Mouse (Mus musculus): Measurements from ENCODE around the gene Trpv2.

Trpv2 gene

DNA sequence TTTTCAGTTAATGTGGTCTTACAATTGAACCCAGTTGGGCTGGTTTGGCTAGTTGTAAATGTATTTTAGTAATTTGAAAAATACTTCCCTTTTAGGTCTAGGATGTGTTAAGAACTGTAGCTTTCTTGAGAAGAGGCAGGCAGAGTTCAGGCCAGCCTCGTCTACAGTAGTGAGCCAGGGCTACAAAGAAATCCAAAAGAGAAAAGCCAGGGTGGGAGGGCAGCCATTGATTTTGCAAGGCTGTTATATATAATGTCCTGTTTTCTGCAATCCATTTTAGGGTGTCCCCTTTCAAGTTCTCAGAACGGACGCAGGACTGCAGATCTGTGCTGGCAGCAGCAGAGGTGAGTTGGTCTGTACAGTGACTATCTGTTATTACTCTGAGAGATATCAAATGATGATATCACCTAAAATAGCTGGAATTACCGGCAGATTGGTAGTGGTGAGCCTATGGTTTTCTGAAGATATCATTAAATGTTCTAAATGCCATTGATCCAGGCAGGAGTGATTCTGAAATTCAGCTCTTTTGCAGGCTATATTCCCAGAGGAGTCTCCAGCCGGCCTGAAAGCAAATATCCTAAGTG is 29.9 kb downstream of the Trpv2 start:
- no peak for DNase-seq

DNA sequence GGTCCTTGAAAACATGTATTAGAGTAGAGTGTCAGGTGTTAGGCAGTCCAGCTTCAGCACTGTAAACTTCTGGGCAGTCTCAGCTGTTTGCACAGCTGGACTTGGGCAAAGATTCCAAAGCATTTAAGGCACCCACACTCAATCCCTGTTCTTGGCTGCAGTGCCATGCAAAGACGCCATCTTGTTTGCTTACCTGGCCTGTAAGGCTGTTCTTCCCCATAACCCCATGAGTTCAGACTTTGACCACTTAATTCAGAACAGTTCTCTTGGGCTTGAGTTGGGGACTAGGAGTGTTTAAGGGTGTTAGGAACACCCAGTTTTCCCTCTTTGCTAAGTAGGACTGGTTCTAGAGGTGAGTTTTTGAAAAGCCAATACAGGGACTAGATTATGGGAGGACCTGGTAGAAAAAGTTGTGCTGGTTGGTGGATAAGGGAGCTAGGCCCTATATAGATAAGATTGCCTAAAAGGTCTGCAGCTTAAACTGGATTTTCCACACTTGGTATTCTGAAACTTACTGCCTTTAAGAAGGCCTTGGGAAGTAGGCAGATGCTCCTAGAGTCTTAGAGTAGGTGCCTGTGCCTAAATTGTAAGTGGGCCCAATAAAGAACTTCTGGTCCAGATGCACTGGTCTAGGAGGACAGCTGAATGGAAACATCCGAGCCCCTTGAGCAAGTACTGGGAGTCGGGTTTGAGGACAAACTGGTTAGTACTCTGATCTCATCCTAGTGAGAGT is 30.8 kb downstream of the Trpv2 start:
- no peak for DNase-seq

DNA sequence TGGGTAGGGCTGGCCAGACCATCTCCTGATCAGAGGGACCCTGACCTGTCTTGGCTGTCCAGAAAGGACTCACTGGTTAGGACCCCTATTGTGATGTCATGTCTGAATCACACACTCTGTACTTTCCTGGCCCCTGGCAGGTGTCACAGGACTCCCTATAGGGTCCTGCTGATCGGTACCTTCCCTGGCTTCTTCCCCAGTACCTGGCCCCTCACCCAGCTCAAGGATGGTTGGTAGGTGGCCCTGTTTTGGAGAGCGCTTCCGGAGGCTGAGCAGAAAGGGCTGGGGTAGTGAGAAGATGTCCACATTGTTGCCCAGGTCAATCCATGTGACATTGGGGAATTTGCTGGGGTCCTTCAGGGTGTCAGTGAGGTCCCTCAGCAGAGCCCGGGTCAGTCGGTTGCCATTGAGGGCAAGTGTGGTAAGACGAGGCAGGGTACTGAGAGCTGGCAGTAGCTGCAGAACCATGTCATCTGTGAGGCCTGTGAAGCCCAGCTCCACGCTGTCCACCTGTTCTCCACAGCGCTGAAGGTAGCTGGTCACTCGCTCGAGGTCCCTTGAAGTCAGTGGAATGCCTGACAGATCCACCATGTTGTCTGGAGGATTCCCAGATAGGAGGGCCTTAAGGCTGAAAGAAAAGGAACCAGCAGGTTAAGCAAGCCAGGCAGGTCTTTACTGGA is 31.5 kb downstream of the Trpv2 start:
- DNase-seq: no peak

DNA sequence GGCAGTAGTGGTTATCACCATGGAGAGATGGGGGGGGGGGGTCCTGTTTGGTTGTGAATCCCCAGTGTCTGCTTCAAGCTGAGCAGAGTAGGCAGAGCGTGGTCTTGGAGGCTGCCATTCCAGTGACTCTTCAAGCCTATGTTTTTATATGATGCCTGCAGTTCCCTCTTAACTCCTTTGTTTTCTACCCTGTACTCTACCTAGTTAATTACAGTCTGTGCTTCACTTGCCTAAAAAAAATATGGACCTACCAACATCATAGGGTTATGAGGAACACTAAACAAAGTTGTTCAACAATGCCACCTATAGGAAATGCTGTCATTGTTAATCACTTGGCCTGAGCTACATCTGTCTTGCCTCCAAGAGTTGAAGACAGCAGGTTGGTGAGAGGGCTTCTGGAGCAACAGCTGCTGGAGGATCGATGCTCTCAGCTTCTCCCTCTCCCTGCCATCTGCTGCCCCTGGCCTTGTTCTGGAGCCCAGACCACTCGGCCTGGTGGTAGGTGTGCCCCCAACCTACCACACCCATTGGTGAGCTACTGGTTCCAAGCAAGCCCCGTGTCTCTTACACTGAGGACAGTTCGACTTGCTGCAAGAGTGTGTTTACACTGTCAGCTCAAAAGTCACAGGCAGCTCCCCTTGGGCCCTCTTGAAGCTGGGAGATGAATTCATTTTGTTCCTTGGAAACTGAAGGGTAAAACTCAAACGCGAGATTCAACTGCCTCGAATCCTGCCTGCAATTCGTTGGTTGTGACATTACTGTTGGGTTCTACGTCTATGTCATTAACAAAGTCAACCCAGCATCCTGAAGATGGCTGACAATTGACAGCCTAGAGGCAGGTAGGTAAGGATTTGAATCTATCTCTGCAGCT is 32.2 kb downstream of the Trpv2 start:
- DNase-seq: no peak

DNA sequence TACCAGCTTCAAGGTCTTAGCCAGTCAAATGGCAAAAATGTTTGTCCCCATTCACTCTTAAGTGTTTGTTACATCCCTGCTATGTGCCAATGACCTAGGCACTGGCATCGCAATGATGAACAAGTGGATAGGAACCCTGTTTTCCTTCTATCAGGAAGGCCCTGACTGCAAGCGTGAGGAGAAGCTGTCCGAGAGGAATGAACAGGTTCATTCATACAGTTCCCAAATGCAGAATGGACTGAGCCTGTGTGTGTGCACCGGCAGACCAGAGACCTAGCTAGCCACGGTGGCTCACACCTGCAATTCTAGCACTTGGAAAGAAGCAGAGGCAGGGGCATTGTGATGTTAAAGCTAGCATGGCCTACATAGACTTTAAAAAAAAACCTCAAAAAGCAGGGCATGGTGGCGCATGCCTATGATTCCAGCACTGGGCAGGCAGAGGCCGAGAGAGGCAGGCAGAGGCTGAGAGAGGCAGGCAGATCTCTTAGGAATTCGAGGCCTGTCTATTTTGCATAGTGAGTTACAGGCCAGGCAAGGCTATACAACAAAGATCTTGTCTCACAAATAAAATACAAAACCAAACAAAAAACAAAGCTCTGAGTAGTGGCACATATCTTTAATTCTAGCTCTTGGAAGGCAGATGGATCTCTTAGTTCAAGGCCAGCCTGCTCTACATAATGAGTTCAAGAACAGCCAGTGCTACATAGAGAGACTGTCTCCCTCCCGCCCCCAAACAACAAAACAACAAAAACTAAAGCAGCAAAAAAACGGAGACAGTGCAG is 33.1 kb downstream of the Trpv2 start:
- no peak for DNase-seq

DNA sequence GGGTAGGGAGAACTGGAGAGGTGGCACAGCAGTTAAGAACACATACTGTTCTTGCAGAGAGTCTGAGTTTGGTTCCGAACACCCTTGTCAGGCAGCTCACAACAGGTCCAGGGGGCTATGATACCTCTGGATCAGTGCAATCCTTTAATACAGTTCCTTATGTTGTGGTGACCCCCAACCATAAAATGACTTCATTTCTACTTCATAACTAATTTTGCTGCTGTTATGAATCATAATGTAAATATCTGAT is 33.6 kb downstream of the Trpv2 start:
- no peak for DNase-seq

DNA sequence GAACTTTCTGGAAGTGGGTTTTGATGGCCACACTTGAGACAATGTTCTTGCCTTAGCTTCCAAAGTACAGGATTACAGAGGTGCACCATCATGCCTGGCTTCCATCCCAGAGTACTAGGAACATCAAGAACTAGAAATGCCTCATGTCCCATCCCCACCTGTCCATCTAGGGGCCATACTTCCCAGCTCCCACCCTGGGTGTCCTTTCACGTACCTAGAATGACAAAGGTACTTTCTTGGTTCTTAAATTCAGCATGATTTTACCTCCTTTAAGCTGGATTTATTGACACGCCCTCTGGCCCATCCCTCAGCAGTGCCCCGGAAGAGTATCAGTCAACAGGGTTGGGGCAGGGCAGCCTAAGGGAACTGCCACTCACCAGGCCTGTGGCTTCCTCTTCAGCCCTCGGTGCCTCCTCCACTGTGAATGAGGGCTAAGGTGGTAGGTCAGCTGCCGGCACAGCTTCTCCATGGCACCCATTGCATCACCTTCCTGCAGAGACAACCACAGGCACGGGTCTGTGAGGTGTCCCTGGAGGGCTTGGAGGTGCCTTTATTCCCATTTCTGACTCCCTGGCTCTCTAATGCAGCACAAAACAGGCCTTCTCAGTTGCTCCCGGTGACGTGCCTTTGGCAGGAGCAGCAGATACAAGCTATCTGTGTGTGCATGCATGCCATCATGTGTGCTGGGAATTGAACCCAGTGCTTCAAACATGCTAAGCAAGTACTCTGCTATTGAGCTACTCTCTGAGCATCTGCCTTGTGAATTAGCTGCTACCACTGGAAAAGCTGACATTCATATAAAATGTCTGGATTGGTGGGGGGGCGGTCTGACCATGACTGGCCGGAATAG is 34.8 kb downstream of the Trpv2 start:
- DNase-seq: no peak

DNA sequence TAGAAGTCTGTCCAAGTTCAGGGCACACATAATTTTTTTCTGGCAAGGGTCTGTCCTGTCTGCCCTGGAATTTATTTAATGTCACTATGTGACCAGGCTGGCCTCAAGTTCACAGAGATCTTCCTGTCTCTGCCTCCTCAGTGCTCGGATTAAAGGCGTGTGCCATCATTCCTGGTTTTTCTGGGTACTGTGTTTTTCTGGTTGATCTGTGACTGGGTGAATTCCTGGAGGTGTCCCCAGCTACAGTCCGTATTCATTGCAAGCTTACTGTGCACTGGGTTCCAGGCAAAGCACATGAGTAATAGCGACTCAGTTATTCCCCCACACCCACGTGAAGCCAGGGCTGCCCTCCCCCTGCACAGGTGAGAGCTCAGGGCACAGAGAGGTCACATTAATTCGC is 36.0 kb downstream of the Trpv2 start:
- no peak for DNase-seq

DNA sequence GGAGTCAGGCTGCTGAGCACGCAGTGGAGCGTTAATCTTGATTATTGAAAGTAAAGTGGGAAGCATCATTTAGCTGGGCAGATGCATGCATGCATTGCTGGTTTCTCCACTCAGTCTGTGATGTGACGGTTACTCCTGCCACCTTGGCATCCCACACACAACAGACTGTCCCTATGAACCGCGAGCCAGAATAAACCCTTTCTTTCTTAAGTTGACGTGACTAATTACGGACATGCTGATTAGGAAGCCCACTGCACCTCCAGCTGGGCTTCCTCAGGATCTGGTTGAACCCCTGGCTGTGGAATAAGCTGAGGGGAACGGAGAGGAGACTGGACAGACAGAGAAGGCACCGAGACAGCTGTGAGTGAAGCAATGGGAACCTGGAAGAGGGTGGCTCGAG is 38.3 kb downstream of the Trpv2 start:
- DNase-seq: no peak

DNA sequence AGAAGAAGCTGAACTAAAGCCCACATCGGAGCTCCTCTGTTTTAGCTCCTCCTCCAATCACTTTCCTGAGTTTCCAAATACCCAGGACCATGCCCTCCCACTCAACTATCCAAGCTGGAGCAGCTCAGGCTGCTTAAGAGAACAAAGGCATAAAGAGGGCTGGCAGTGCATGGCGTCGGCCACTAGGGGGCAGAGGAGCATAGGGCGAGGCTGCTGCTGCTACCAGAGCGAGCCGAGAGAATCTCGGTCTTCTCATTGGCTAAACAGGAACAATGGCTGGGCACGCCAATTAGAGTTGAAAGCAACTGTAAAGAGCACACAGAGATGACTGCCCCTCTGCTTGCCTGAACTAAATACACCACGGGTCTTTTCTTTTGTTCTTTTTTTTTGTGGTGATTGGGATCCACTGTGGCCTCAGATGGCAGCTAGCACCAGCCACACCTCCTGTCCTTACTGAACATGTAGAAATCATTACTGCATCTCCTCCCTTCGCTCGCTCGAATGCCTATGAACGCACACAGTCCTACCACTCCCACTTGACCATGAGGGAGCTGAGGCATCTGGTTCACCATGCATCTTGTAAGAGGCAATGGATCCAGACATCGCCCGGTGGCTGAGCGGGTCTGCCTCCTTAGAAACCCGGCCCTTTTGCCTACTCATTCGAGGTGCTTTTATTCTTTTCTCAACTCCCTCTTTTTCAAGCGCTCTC is 39.5 kb downstream of the Trpv2 start:
- peak; percentile 91 for DNase-seq

DNA sequence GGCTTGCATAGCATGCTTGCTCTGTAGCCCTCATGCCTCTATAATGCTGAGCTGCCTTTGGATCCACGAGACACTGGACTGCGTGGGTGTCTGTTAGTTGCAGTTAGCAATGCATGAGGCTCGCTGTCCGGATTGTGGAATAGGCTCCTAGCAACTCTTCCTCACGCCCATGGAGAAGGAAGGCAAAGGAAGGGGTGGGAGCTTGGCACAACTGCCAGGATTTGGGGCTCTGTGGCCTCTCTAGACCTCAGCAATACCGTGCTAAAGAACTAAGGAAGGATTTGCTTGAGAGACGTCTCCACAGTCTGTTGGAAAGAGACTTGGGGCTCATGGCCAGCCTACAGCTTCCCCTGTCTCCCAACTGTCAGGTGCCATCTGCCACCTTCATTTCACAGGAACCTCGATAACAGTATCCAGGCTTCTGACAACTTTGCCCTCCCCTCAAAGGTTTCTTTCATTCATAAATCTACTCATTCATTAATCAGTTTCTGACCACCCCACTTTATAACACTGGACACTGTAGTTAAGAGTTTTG is 40.7 kb downstream of the Trpv2 start:
- DNase-seq: no peak

DNA sequence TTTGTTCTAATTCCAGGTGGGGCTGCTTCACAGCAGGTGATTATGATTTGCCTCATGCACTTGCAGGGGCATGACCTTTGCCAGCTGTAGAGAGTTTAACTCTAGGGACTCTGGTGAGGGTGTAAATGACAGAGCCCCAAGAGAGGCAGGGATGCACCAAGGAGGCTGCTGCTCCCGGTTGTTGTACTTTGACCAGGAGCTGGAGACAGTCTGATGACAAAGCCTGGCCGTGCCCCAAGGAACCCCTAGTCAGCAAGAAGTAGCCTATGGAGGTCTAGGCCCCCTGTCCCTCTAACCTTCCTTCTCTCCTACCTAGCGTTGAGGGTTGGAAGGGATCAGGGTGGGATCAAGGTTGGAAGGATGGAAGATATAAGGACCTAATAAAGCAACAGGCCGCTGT is 41.2 kb downstream of the Trpv2 start:
- no peak for DNase-seq

DNA sequence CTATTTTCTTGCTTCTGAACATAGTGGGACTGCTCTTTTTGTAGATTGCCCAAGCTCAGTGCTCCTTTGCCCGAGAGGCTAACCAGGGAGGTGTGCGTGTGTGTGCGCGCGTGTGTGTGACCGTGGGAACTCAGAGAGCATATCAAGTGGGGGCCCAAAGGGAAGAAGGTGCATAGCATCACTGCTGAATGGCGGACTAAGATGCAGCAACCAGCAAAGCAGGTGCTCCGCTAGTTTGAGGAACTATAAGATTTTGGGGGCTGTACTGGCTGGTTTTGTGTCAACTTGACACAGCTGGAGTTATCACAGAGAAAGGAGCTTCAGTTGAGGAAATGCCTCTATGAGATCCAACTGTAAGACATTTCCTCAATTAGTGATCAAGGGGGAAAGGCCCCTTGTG is 46.8 kb downstream of the Trpv2 start:
- DNase-seq: no peak

DNA sequence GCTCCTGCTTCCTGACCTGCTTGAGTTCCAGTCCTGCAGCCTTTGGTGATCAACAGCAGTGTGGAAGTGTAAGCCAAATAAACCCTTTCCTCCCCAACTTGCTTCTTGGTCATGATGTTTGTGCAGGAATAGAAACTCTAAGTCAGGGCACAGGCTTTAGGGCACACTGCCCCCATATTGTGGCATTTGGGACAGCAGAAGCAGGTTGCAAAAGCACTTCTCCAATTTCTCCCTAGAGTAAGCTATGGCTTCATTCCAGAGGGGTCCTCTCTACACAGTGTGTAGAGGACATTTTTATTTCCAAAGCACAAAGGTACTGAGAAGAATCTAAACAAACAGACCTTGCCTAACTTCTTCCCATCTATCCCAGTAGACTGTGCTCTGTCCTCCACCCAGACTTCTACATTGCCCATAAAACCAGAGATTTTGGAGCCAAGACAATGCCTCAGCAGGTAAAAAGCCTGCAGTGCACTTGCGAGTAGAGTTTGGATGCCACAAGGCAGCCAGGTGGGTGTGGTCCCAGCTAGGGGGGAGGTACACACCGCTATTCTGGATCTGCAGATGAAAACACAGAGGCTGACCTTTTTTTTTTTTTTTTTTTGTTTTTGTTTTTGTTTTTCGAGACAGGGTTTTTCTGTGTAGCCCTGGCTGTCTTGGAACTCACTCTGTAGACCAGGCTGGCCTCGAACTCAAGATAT is 47.4 kb downstream of the Trpv2 start:
- no peak for DNase-seq

DNA sequence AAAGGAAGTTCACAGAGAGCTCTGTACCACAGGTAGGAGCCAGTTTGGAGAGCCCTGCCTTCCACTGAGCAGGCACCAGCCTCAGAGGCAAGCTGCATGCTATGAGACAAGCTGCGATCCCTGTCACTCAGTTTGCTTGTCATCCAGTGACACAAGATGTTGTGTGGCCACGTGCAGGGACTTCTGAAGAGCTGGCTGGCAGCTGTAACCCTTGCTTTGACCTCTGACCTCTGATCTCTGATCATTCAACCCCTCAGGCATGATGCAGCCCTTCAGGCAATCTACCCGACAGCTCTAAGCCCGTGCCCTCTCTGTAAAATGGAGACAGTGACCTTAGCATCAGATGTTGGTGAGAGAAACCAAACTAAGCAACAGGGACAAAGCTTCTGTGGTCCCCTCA is 48.6 kb downstream of the Trpv2 start:
- no peak for DNase-seq

DNA sequence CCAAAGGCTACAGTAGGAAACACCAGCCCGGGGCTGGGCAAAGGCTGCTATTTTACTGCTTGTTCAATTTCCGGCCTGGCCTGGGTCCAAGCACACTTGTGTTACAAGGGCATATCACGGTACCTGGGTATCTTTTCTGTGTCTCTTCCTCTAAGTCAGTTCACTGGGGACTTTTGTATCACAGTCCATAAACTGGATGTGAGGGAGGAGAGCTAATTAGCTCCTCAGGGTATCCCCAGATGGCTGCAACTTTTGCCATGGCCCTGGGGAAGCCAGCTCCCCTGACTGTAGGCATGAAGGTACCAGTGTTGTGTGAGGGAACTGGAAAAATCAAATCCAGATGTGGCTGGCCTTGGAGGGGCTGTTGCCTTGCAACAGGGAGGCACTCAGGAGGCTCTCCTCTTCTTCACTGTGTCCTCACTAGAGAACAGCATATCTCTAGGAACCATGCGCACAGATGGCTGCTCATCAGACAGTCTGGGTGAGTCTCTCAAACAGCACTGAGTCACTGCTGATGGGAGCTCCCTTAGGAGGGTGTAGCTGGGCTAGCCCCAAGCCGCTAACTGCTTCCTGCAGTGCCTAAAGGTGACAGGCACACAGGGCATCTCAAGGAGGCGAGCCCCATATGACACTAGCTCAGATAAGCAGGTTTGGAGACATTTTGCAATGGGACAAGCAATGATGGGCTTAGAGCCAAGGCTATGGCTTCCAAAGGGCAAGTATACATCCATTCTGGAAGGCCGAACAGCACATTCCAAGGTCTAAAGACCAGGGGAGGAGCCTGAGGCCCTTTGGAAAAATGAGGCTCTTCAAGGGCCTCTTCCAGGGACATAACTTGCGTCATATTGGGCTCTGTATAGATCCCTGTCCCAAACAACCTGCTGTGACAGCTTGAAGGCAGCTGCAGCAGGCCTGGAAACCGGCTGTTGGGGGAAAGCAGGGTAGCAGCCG is 50.3 kb downstream of the Trpv2 start:
- DNase-seq: no peak

DNA sequence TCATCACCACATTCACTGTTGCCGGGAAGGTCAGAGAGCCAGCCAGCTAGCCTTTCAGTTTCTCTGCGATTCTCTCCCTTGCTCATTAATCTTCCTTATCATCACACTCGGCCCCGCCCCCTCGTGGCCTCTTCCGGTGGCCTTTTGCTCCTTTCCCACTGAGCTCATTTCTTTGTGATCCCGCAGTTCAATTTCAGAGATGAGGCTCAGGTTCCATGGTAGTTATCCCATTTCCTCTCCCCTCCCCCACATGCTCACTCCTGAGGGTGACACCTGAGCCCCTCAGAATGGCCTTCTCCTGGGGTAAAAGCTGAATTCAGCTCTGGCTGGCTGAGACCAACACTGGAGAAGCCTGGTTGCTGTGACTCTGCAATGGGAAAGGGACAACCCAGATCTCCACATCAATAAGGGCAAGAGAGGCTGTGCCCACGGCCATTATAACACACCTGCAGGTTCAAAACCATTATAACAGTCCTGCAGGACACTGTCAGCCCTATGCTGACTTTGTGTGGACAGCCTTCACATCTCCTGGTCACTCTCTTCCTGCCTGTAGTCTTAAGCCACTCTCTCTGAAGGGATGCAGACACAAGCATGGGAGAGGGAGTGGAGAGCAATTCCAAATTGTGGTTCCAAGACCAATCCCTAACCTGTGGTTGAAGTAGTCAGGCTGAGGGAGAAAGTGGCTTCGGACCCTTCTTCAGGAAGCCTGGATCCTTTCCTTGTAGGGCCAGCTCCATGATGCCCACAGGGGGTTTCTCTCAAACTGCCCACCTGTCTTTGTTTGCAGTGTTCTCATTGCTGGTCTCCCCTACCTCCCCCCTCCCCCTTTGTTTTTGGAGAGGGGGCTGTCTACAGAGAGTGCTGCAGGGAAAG is 55.3 kb downstream of the Trpv2 start:
- DNase-seq: no peak

DNA sequence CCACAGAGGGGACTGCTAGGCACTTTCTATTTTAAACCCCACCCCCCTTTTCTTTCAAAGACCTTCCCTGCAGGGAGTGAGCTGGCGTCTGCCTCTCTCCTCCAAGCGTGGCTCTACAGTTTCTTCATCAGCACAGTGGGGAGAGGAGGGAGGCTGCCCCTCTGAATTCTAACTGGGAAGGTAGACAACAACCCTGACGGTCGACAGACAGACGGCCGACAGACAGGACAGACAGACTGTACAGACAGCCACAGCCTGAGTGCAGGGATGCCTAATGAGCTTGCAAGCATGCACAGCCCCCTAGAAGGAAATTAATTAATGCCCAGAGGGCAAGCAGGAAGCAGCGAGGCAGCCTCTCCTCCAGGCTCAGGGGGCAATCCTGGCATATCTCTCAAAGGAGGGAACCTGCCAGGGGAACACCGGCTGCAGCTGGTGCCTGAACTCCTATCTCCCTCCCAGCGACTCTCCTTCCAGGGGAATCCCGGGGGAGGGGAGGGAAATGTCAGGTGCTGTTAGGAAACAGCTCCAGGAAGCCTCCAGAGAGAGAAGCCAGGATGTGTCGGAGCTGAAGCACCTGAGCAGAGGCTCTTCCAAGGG is 56.0 kb downstream of the Trpv2 start:
- no peak for DNase-seq
